Mouse (Mus musculus): ENCODE results near the gene Ndufs8. TPM values are rescaled to one million over a fixed set of nuclear protein-coding genes. Genes with fewer than 3 reads are reported as not detected.

Ndufs8 gene
- total and polyA plus RNA-seq, 3 experiments: 89.6 to 200 (median 128) TPM

GRCm38 (mm10) chr19:3889096-3889495 is 23.5 kb downstream of the Ndufs8 start:
- ATAC-seq (ENCODE audit: extremely low read depth, insufficient number of reproducible peaks, low FRiP score, poor library complexity, severe bottlenecking): no peak
- DNase-seq (ENCODE audit: low spot score): no peak
- H3K4me3 ChIP-seq (ENCODE audit: low read depth, low read length): no peak overlapping the region
- H3K9me3 ChIP-seq (replicated peaks): no peaks in the 10 kb centered on the region
- H3K4me1 ChIP-seq (ENCODE audit: insufficient read depth, low read depth, low read length): no peaks in the 10 kb centered on the region
- no peaks in the 10 kb centered on the region for H3K27me3 ChIP-seq (ENCODE audit: insufficient read depth, low read length)
- TF ChIP-seq CTCF (IDR thresholded peaks at IDR 0.05; ENCODE audit: low read depth, low read length): no peak
- TF ChIP-seq POLR2AphosphoS5 (IDR thresholded peaks at IDR 0.05; ENCODE audit: insufficient replicate concordance, low read depth, low read length): no peak
- TF ChIP-seq GATA1 (IDR thresholded peaks at IDR 0.05; ENCODE audit: borderline replicate concordance, low read length): no peak
- TF ChIP-seq TAL1 (conservative IDR thresholded peaks at IDR 0.05; ENCODE audit: low read depth, low read length): no peak
- no peak for TF ChIP-seq GATA2 (IDR thresholded peaks at IDR 0.05; ENCODE audit: borderline replicate concordance, low read depth, low read length)
- peaks cover 93% of the 10 kb centered on the region for H3K36me3 ChIP-seq (replicated peaks)

DNA sequence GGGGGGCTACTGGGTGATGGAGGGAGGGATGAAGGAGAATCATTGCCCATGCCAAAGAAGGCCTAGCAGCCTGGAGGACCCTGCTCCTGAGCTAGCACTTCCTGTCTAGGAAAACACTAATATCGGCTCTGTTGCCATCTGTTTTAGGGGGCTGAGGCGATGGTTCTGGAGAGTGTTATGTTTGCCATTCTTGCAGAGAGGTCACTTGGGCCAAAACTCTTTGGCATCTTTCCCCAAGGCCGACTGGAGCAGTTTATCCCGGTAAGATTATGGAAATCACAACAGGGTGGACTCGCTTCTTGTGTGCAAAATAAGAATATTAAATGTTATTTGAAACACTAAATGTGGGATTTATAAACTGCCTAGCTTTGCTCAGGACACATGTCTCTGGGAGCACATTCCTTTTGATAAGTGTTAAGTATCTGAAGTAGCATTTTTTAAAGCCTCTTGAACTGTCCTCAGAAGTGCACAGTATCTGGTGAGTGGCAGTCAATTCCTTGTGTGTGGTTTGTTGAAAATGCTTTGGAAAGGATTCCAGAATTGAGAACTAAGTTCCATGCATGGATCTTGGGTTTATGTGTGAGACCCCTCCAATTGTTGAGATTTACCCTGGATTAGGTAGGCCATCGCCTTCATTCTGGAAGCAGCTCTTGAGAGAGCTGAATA is 28.1 kb downstream of the Ndufs8 start:
- peaks cover 65% of the 10 kb centered on the region for H3K36me3 ChIP-seq (replicated peaks)
- no peak for ATAC-seq (ENCODE audit: extremely low read depth, insufficient number of reproducible peaks, low FRiP score, poor library complexity, severe bottlenecking)

GRCm38 (mm10) chr19:3882214-3882613 is 30.4 kb downstream of the Ndufs8 start:
- TF ChIP-seq GATA2 (IDR thresholded peaks at IDR 0.05; ENCODE audit: borderline replicate concordance, low read depth, low read length) (no peak), TAL1 (conservative IDR thresholded peaks at IDR 0.05; ENCODE audit: low read depth, low read length) (no peak), CTCF (IDR thresholded peaks at IDR 0.05; ENCODE audit: low read depth, low read length) (no peak), GATA1 (IDR thresholded peaks at IDR 0.05; ENCODE audit: borderline replicate concordance, low read length) (no peak), POLR2AphosphoS5 (IDR thresholded peaks at IDR 0.05; ENCODE audit: insufficient replicate concordance, low read depth, low read length) (no peak)
- ATAC-seq (ENCODE audit: extremely low read depth, insufficient number of reproducible peaks, low FRiP score, poor library complexity, severe bottlenecking) (no peak), DNase-seq (ENCODE audit: low spot score) (no peak)
- H3K27me3 ChIP-seq (ENCODE audit: insufficient read depth, low read length): no peaks in the 10 kb centered on the region
- no peaks in the 10 kb centered on the region for H3K4me1 ChIP-seq (ENCODE audit: insufficient read depth, low read depth, low read length)
- H3K36me3 ChIP-seq (replicated peaks): peaks cover 55% of the 10 kb centered on the region
- H3K9me3 ChIP-seq (replicated peaks): no peaks in the 10 kb centered on the region
- H3K4me3 ChIP-seq (ENCODE audit: low read depth, low read length): no peak overlapping the region

More for the DNA sequence above, 28.1 kb downstream of the Ndufs8 start:
- Histone ChIP-seq H3K27me3 (ENCODE audit: insufficient read depth, low read length) (no peaks in the 10 kb centered on the region), H3K4me1 (ENCODE audit: insufficient read depth, low read depth, low read length) (no peaks in the 10 kb centered on the region), H3K9me3 (replicated peaks) (no peaks in the 10 kb centered on the region), H3K4me3 (ENCODE audit: low read depth, low read length) (no peak overlapping the region)
- no peak for TF ChIP-seq GATA2 (IDR thresholded peaks at IDR 0.05; ENCODE audit: borderline replicate concordance, low read depth, low read length)
- no peak for TF ChIP-seq POLR2AphosphoS5 (IDR thresholded peaks at IDR 0.05; ENCODE audit: insufficient replicate concordance, low read depth, low read length)
- TF ChIP-seq TAL1 (conservative IDR thresholded peaks at IDR 0.05; ENCODE audit: low read depth, low read length): no peak
- TF ChIP-seq GATA1 (IDR thresholded peaks at IDR 0.05; ENCODE audit: borderline replicate concordance, low read length): no peak
- no peak for TF ChIP-seq CTCF (IDR thresholded peaks at IDR 0.05; ENCODE audit: low read depth, low read length)
- no peak for DNase-seq (ENCODE audit: low spot score)

GRCm38 (mm10) chr19:3880054-3880848 is 32.3 kb downstream of the Ndufs8 start:
- peaks cover 54% of the 10 kb centered on the region for H3K36me3 ChIP-seq (replicated peaks)
- H3K9me3 ChIP-seq (replicated peaks): no peaks in the 10 kb centered on the region
- H3K4me1 ChIP-seq (ENCODE audit: insufficient read depth, low read depth, low read length): no peaks in the 10 kb centered on the region
- no peaks in the 10 kb centered on the region for H3K27me3 ChIP-seq (ENCODE audit: insufficient read depth, low read length)
- no peak for ATAC-seq (ENCODE audit: extremely low read depth, insufficient number of reproducible peaks, low FRiP score, poor library complexity, severe bottlenecking)
- TF ChIP-seq CTCF (IDR thresholded peaks at IDR 0.05; ENCODE audit: low read depth, low read length) (no peak), GATA1 (IDR thresholded peaks at IDR 0.05; ENCODE audit: borderline replicate concordance, low read length) (no peak), POLR2AphosphoS5 (IDR thresholded peaks at IDR 0.05; ENCODE audit: insufficient replicate concordance, low read depth, low read length) (no peak), TAL1 (conservative IDR thresholded peaks at IDR 0.05; ENCODE audit: low read depth, low read length) (no peak), GATA2 (IDR thresholded peaks at IDR 0.05; ENCODE audit: borderline replicate concordance, low read depth, low read length) (no peak)
- no peak for DNase-seq (ENCODE audit: low spot score)
- no peak overlapping the region for H3K4me3 ChIP-seq (ENCODE audit: low read depth, low read length)

DNA sequence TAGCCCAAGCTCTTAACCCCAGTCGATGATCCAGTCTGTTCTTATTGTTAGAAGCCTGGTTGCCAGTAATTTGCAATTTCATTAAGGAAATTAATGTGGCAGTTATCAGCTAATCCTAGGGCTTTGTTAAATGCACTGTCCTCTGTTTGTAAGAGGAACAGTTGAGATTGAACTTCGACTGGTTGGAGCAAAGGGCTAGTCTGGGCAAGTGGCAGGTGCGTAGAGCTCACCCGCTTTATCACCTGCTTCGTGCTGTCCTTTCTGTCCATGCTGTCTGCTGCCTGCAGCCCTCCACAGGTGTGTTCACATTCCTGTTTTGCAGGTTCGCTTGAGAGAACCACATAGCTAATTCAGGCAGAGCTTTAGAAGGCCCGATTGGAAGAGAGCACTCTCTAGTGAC is 37.5 kb downstream of the Ndufs8 start:
- no peak overlapping the region for H3K4me3 ChIP-seq (ENCODE audit: low read depth, low read length)
- no peak for TF ChIP-seq POLR2AphosphoS5 (IDR thresholded peaks at IDR 0.05; ENCODE audit: insufficient replicate concordance, low read depth, low read length)
- no peak for TF ChIP-seq TAL1 (conservative IDR thresholded peaks at IDR 0.05; ENCODE audit: low read depth, low read length)
- TF ChIP-seq GATA2 (IDR thresholded peaks at IDR 0.05; ENCODE audit: borderline replicate concordance, low read depth, low read length): no peak
- TF ChIP-seq GATA1 (IDR thresholded peaks at IDR 0.05; ENCODE audit: borderline replicate concordance, low read length): no peak
- TF ChIP-seq CTCF (IDR thresholded peaks at IDR 0.05; ENCODE audit: low read depth, low read length): no peak
- H3K27me3 ChIP-seq (ENCODE audit: insufficient read depth, low read length): no peaks in the 10 kb centered on the region
- DNase-seq (ENCODE audit: low spot score): no peak
- no peaks in the 10 kb centered on the region for H3K9me3 ChIP-seq (replicated peaks)
- no peaks in the 10 kb centered on the region for H3K4me1 ChIP-seq (ENCODE audit: insufficient read depth, low read depth, low read length)
- ATAC-seq (ENCODE audit: extremely low read depth, insufficient number of reproducible peaks, low FRiP score, poor library complexity, severe bottlenecking): no peak
- H3K36me3 ChIP-seq (replicated peaks): peaks cover 41% of the 10 kb centered on the region

GRCm38 (mm10) chr19:3872373-3872772 is 40.2 kb downstream of the Ndufs8 start:
- H3K27me3 ChIP-seq (ENCODE audit: insufficient read depth, low read length): no peaks in the 10 kb centered on the region
- ATAC-seq (ENCODE audit: extremely low read depth, insufficient number of reproducible peaks, low FRiP score, poor library complexity, severe bottlenecking) (no peak), DNase-seq (ENCODE audit: low spot score) (no peak)
- peaks cover 37% of the 10 kb centered on the region for H3K36me3 ChIP-seq (replicated peaks)
- no peak overlapping the region for H3K4me3 ChIP-seq (ENCODE audit: low read depth, low read length)
- H3K4me1 ChIP-seq (ENCODE audit: insufficient read depth, low read depth, low read length): no peaks in the 10 kb centered on the region
- H3K9me3 ChIP-seq (replicated peaks): no peaks in the 10 kb centered on the region
- TF ChIP-seq GATA1 (IDR thresholded peaks at IDR 0.05; ENCODE audit: borderline replicate concordance, low read length) (no peak), GATA2 (IDR thresholded peaks at IDR 0.05; ENCODE audit: borderline replicate concordance, low read depth, low read length) (no peak), POLR2AphosphoS5 (IDR thresholded peaks at IDR 0.05; ENCODE audit: insufficient replicate concordance, low read depth, low read length) (no peak), TAL1 (conservative IDR thresholded peaks at IDR 0.05; ENCODE audit: low read depth, low read length) (no peak), CTCF (IDR thresholded peaks at IDR 0.05; ENCODE audit: low read depth, low read length) (no peak)

All from G1E (cell line).